In the genomic region with DNA sequence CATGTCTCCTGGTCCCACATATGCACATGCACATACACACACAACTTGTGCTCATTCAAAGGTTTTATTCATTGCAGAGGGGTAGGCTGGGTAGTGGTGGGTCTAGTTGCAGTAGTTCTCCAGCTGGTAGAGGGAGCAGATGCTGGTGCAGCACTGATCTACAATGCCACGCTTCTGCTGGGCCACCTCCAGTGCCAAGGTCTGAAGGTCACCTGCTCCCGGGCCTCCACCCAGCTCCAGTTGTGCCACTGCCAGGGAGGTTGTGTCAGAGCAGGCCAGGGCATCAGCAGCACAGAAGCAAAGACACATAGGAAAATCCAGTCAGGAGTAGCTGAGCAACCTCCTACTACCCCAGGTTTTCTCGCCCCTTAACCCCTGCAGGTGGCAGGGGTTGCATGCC, we compare ENCODE assay signal across 21 mouse cellular contexts. TPM values are rescaled to one million over a fixed set of nuclear protein-coding genes. Genes with fewer than 3 reads are reported as not detected.
DNase-seq lines count a peak whose midpoint lies in the region; ATAC-seq lines count a peak whose summit lies in the region.
"Had no signal": no experiment of that assay in that cellular context is flagged by ENCODE, and none has a peak within 500 bp of the region (broad histone marks: within the 10 kb centered on the region; RNA-seq: fewer than 3 reads in every experiment).

No protein-coding gene starts in this region.

- H3K36me3 ChIP-seq in kidney, embryonic 14.5 days (ENCODE audit: control insufficient read depth, insufficient read depth, low read length): no peaks in the 10 kb centered on the region
- no peaks in the 10 kb centered on the region for H3K36me3 ChIP-seq in midbrain, embryonic 11.5 days (ENCODE audit: control insufficient read depth, insufficient read depth, low read length)
- H3K36me3 ChIP-seq: embryonic facial prominence, embryonic 15.5 days; forebrain, embryonic 10.5 days; hindbrain, embryonic 10.5 days; limb, embryonic 15.5 days had no signal

- no peak overlapping the region for H3K27ac ChIP-seq in kidney, embryonic 14.5 days (ENCODE audit: low read depth, low read length)
- no peak overlapping the region for H3K27ac ChIP-seq in midbrain, embryonic 11.5 days (ENCODE audit: low read depth, low read length)
- H3K27ac ChIP-seq: embryonic facial prominence, embryonic 15.5 days; forebrain, embryonic 10.5 days; hindbrain, embryonic 10.5 days; limb, embryonic 15.5 days had no signal

- intact Hi-C loops in gastrocnemius, postnatal 14 days (cut with DNase I; ENCODE audit: low total_unique reads): loop anchor here (5.0 to 10.0 kb wide), 2 partner anchors 141 to 344 kb away; no protein-coding TSS in a partner anchor
- intact Hi-C loops in heart, postnatal 10 days (cut with DNase I): no loop called here

- H3K4me3 ChIP-seq in kidney, embryonic 14.5 days (ENCODE audit: low read length): no peak overlapping the region
- H3K4me3 ChIP-seq in midbrain, embryonic 11.5 days (ENCODE audit: low read depth, low read length): no peak overlapping the region
- H3K4me3 ChIP-seq: embryonic facial prominence, embryonic 15.5 days; forebrain, embryonic 10.5 days; hindbrain, embryonic 10.5 days; limb, embryonic 15.5 days had no signal

- 90% methylated on average over 3 of the region's 3 CpGs for WGBS in kidney, embryonic 14.5 days
- WGBS in midbrain, embryonic 11.5 days: 92% methylated on average over 3 of the region's 3 CpGs

- no peaks in the 10 kb centered on the region for H3K27me3 ChIP-seq in kidney, embryonic 14.5 days (ENCODE audit: control insufficient read depth, insufficient read depth, low read length)
- no peaks in the 10 kb centered on the region for H3K27me3 ChIP-seq in midbrain, embryonic 11.5 days (ENCODE audit: control insufficient read depth, insufficient read depth, low read length)
- H3K27me3 ChIP-seq: embryonic facial prominence, embryonic 15.5 days; limb, embryonic 15.5 days had no signal

- 0 out of 2 replicates have a peak, but pooled peaks cover 4% of the 10 kb centered on the region for H3K4me1 ChIP-seq in kidney, embryonic 14.5 days (ENCODE audit: control insufficient read depth, insufficient read depth, low read length)
- H3K4me1 ChIP-seq in midbrain, embryonic 11.5 days (ENCODE audit: control insufficient read depth, insufficient read depth, low read length): no peaks in the 10 kb centered on the region
- H3K4me1 ChIP-seq: embryonic facial prominence, embryonic 15.5 days; forebrain, embryonic 10.5 days had no signal

- DNase-seq in gastrocnemius, adult 18-20 months (ENCODE audit: low spot score): peak; percentile 74
- DNase-seq in gastrocnemius, postnatal 14 days: no peak
- DNase-seq in kidney, adult 18-20 months: peak; percentile 50
- DNase-seq in adrenal gland, postnatal 10 days: peak; percentile 80
- DNase-seq in heart, postnatal 10 days: peak; percentile 76
- DNase-seq in midbrain, embryonic 11.5 days (ENCODE audit: low spot score, missing footprints): no peak
- DNase-seq: cerebellum, postnatal 10 days; embryo, embryonic 11 days; layer of hippocampus, postnatal 36 days; lung, adult 18-20 months; thymus, postnatal 14 days had no signal

- no peak overlapping the region for H3K9ac ChIP-seq in kidney, embryonic 14.5 days (ENCODE audit: low read depth, low read length)
- no peak overlapping the region for H3K9ac ChIP-seq in midbrain, embryonic 11.5 days (ENCODE audit: low read length)
- H3K9ac ChIP-seq: embryonic facial prominence, embryonic 15.5 days; limb, embryonic 15.5 days had no signal

- H3K9me3 ChIP-seq in kidney, embryonic 14.5 days (ENCODE audit: control insufficient read depth, low read length): no peaks in the 10 kb centered on the region
- H3K9me3 ChIP-seq in midbrain, embryonic 11.5 days (ENCODE audit: control insufficient read depth, low read length): no peaks in the 10 kb centered on the region
- H3K9me3 ChIP-seq: embryonic facial prominence, embryonic 15.5 days; forebrain, embryonic 10.5 days; hindbrain, embryonic 10.5 days; limb, embryonic 15.5 days had no signal

- ATAC-seq in kidney, embryonic 14.5 days (ENCODE audit: low FRiP score, low TSS enrichment): no peak
- ATAC-seq in midbrain, embryonic 11.5 days (ENCODE audit: low FRiP score): no peak

- H3K4me2 ChIP-seq in kidney, embryonic 14.5 days (replicated peaks; ENCODE audit: low read depth, low read length): no peak overlapping the region
- no peak overlapping the region for H3K4me2 ChIP-seq in midbrain, embryonic 11.5 days
- H3K4me2 ChIP-seq: embryonic facial prominence, embryonic 15.5 days; limb, embryonic 15.5 days had no signal

RNA-seq across cellular contexts. Expression of a gene that starts 8.9 kb away (rescaled TPM):
- total RNA-seq in gastrocnemius, adult 18-20 months (2021): not detected
- total RNA-seq in gastrocnemius, postnatal 14 days (2021): under 1 TPM; 0.22 to 0.86 TPM
- not detected in 2 replicates for polyA plus RNA-seq in kidney, embryonic 14.5 days (2014; fragmentation: Nextera tagmentation; extraction: Ambion mirVana)
- total RNA-seq in adrenal gland, postnatal 10 days (2021): under 1 TPM in 1 of 2 experiments, not detected in 1; 0.09 TPM
- not detected for total RNA-seq in heart, postnatal 10 days (2021)
- not detected in 2 replicates for polyA plus RNA-seq in midbrain, embryonic 11.5 days (2014; fragmentation: Nextera tagmentation; extraction: Ambion mirVana)
- total RNA-seq: CH12.LX; left cerebral cortex, postnatal 25 days; megakaryocyte-erythroid progenitor cell, adult 5-6 weeks; midbrain, postnatal 0 days had no signal
- polyA plus RNA-seq: forebrain, embryonic 10.5 days; gonadal fat pad, adult 2 months; hindbrain, embryonic 10.5 days; midbrain, postnatal 0 days had no signal

RNA-seq across cellular contexts. Expression of a gene that starts 12.0 kb away (rescaled TPM):
- total RNA-seq in gastrocnemius, adult 18-20 months (2021): 10 to 100 TPM; 20.0 to 29.0 TPM
- total RNA-seq in gastrocnemius, postnatal 14 days (2021): 1,000 to 10,000 TPM; 2,828 to 3,358 TPM
- 627 and 715 TPM in 2 replicates for polyA plus RNA-seq in kidney, embryonic 14.5 days (2014; fragmentation: Nextera tagmentation; extraction: Ambion mirVana)
- total RNA-seq in adrenal gland, postnatal 10 days (2021): 1,000 to 10,000 TPM; 1,376 to 1,421 TPM
- total RNA-seq in heart, postnatal 10 days (2021): 100 to 1,000 TPM; 765 to 826 TPM
- 126 and 131 TPM in 2 replicates for polyA plus RNA-seq in midbrain, embryonic 11.5 days (2014; fragmentation: Nextera tagmentation; extraction: Ambion mirVana)
- total RNA-seq: CH12.LX; megakaryocyte-erythroid progenitor cell, adult 5-6 weeks had no signal

Comparison
In these comparisons a context has a peak if more than half of its experiments do, and no peak if none do; other contexts are left out.
1. DNase-seq: peak in gastrocnemius, adult 18-20 months (single experiment), kidney, adult 18-20 months (single experiment), adrenal gland, postnatal 10 days (single experiment) and heart, postnatal 10 days (2 of 2); none in gastrocnemius, postnatal 14 days (single experiment) and midbrain, embryonic 11.5 days (single experiment).
2. RNA of a gene that starts 12.0 kb away (total RNA-seq): 2,828 to 3,358 TPM in gastrocnemius, postnatal 14 days, 1,376 to 1,421 TPM in adrenal gland, postnatal 10 days and 765 to 826 TPM in heart, postnatal 10 days; 20.0 to 29.0 TPM in gastrocnemius, adult 18-20 months; every median in the first group is over 10 times any median in the second.